Mouse (Mus musculus) forebrain, embryonic 14.5 days (tissue): Measurements from ENCODE around the gene Ccdc28b. TPM values are rescaled to one million over a fixed set of nuclear protein-coding genes. Genes with fewer than 3 reads are reported as not detected.

ENCODE experiments used
- ATAC-seq: fragments of 200-750 bp; cut with Nextera tagmentation; 2 replicates; pipeline ENCODE4 v1.8.0; 2017; ENCODE audit warnings: mild to moderate bottlenecking, moderate library complexity
- DNase-seq: peaks from one replicate; pipeline ENCODE4 v3.0.0-alpha.2; 2015; ENCODE audit warnings: low spot score
- H3K27ac ChIP-seq: fragments of 300-500 bp; sonication (generic); 2 replicates; pipeline ENCODE4 v1.5.1; 2014; ENCODE audit warnings: low read depth, mild to moderate bottlenecking, control low read depth, low read length, moderate library complexity
- H3K27me3 ChIP-seq: fragments of 300-500 bp; sonication (generic); replicated peaks from 2 replicates; pipeline ENCODE4 v1.6.1; 2014; ENCODE audit warnings: low read length, control low read depth, mixed read lengths; ENCODE audit not compliant: control insufficient read depth, insufficient read depth
- H3K36me3 ChIP-seq: fragments of 300-500 bp; sonication (generic); 2 replicates; pipeline ENCODE4 v1.6.1; 2014; ENCODE audit warnings: low read length, control low read depth; ENCODE audit not compliant: control insufficient read depth, insufficient read depth
- H3K4me1 ChIP-seq: fragments of 300-500 bp; sonication (generic); 2 replicates; pipeline ENCODE4 v1.6.1; 2014; ENCODE audit warnings: antibody characterized with exemption, low read length, control low read depth; ENCODE audit not compliant: control insufficient read depth, insufficient read depth
- H3K4me2 ChIP-seq: fragments of 300-500 bp; sonication (generic); 2 replicates; pipeline ENCODE4 v1.6.1; 2014; ENCODE audit warnings: mild to moderate bottlenecking, control low read depth, low read length
- H3K4me3 ChIP-seq: fragments of 300-500 bp; sonication (generic); 2 replicates; pipeline ENCODE4 v1.5.1; 2014; ENCODE audit warnings: low read depth, low read length, control low read depth
- H3K9ac ChIP-seq: fragments of 300-500 bp; sonication (generic); 2 replicates; pipeline ENCODE4 v1.6.1; 2014; ENCODE audit warnings: mild to moderate bottlenecking, low read length, control low read depth, moderate library complexity
- H3K9me3 ChIP-seq: fragments of 300-500 bp; sonication (generic); replicated peaks from 2 replicates; pipeline ENCODE4 v1.6.1; 2016; ENCODE audit warnings: low read length, control low read depth, mixed read lengths; ENCODE audit not compliant: control insufficient read depth
- WGBS: fragments of 180-500 bp; shearing (Covaris S2); extraction: QIAGEN DNeasy Blood & Tissue Kit; methylation state at CpG from one replicate; pipeline ENCODE4 v1.1.7; 2014; 5-methylcytosine and 5-hydroxymethylcytosine counted together
- polyA plus RNA-seq: library from polyadenylated mRNA; unstranded; fragments of >200 nt; fragmentation: Nextera tagmentation; extraction: Ambion mirVana; gene quantifications from 2 replicates; pipeline ENCODE4 v1.2.1, GENCODE M21; 2014

Ccdc28b gene
- polyA plus RNA-seq, 1 experiment from 2014 or later = 112 TPM

DNA sequence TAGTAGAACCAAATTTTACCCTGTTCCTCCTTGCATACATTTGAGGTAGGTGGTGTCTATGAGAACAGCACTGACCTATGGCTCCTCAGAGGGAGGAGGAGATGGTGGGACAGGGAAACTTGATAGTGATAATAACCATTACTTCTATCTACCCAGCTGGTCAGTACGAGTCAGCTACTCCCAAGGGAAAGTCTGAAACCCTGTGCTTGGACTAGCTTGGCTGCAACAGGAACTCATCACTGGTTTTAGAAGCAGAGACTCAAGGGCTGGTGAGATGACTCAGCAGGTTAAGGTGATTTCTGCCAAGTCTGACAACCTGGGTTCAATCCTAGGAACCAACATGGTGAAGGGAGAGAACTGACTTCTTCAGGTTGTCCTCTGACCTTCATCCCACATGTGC, 24.9 kb upstream of the Ccdc28b start:
- DNase-seq = no peak
- no peak overlapping the region for H3K4me2 ChIP-seq
- no peak for ATAC-seq
- no peaks in the 10 kb centered on the region for H3K4me1 ChIP-seq
- no peak overlapping the region for H3K9ac ChIP-seq
- no peak overlapping the region for H3K4me3 ChIP-seq
- H3K27me3 ChIP-seq = no peaks in the 10 kb centered on the region
- WGBS = 100% methylated on average over 1 of the region's 1 CpGs
- peaks cover 85% of the 10 kb centered on the region for H3K36me3 ChIP-seq
- H3K27ac ChIP-seq = no peak overlapping the region
- H3K9me3 ChIP-seq = no peaks in the 10 kb centered on the region

DNA sequence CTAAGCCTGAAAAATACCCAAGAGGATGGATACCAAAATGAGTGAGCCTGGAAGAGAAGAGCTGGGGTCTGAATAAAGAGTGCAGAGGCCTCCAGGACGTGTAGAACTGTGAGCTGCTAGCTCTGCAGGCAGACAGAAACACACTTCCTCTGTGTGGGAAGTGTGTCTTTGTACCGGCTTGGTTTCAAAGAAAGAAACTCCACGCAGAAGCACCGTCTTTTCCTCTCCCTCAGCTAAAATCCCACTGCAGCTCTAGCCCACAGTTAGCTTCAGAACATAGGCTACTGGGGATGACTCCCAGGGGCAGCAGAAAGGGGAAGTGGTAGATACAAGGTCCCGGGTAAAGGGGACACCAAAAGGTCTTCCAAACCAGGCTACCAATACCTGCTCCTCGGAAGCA, 21.5 kb upstream of the Ccdc28b start:
- Histone ChIP-seq H3K4me1 (peaks cover 6% of the 10 kb centered on the region; the same call in 1 of the 2 replicates), H3K9me3 (no peaks in the 10 kb centered on the region), H3K9ac (no peak overlapping the region), H3K36me3 (peaks cover 55% of the 10 kb centered on the region), H3K4me2 (no peak overlapping the region), H3K4me3 (no peak overlapping the region), H3K27ac (no peak overlapping the region), H3K27me3 (no peaks in the 10 kb centered on the region)
- DNase-seq (no peak), ATAC-seq (no peak)
- 90% methylated on average over 6 of the region's 6 CpGs for WGBS

DNA sequence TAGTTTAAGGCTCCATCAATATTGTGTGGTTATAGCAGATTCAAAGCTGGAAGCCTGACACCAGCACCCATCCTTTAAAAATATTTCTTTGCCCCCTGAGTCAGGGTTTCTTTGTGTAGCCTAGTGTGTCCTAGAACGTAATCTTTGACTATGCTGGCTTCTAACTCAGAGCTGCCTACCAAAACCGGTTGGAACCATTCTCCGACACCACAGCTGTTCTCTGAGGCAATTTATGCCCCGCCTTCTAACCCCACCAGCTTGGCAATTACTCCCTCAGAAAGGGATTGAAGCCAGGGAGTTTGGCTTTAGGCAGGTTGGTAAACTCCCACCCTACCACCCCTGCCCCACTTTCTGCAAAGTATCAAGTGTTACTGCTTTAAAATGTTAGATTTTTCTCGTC, 18.0 kb upstream of the Ccdc28b start:
- peak overlapping the region; percentile 50; the same call in 1 of the 2 replicates for H3K4me3 ChIP-seq
- H3K9ac ChIP-seq = 0 out of 2 replicates have a peak overlapping the region, but pooled peaks have one; percentile 25
- 35% methylated on average over 5 of the region's 5 CpGs for WGBS
- DNase-seq (peak; percentile 63), ATAC-seq (no peak)
- peaks cover 23% of the 10 kb centered on the region for H3K4me1 ChIP-seq
- peak overlapping the region; percentile 41 for H3K4me2 ChIP-seq
- no peaks in the 10 kb centered on the region for H3K27me3 ChIP-seq
- no peaks in the 10 kb centered on the region for H3K9me3 ChIP-seq
- H3K36me3 ChIP-seq = peaks cover 47% of the 10 kb centered on the region
- H3K27ac ChIP-seq = no peak overlapping the region

DNA sequence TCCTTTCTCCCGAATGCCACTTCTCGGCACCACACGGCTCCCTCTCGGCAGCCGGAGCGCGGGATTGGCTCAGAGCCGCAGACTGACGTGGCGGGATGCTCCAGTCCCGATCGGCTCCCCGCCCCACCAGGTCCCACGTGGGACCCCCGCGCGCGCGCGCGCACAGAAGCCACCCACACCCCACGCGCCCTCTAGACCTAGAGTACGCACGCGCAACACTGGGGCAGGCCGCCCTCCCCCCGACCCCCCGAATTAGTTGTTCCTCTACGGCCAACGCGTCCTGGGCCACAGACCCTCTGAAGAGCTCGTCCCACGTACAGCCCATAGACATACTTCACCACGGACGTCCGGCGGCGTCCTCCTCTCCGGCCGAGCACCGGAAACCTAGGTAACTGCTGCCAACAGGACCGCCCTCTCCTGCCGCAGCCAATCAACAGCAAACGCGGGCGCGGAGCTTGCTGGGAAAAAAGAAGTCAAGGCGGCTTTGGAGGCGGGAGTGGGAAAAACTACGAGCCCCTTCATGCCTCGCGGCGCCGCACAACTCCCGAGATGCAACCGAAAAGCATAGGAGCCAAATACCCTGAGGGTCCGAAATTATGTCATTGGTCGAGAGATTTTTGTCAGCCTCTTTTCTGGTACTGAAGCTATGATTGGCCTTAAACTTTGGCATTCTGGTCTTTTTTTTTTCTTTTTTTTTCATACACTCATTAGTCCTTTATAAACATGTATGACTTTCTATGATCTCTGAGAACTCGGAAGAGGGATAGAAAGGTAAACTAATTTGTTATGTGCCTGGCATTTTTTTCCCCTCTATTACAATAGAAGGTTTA, 17.1 kb upstream of the Ccdc28b start, which contains the start of gene Txlna:
Gene Txlna (minus strand): TSS at position 428 of the 830 bp plus-strand sequence.
- WGBS = under 1% methylated on average over 59 of the region's 60 CpGs
- Histone ChIP-seq H3K4me1 (peaks cover 23% of the 10 kb centered on the region), H3K4me2 (peak within 1 kb of the TSS; percentile 83), H3K4me3 (peak within 1 kb of the TSS; percentile 50), H3K36me3 (peaks cover 48% of the 10 kb centered on the region), H3K9me3 (no peaks in the 10 kb centered on the region), H3K27me3 (no peaks in the 10 kb centered on the region), H3K9ac (peak within 1 kb of the TSS; percentile 75), H3K27ac (peak within 1 kb of the TSS; percentile 90)
- peak; percentile 96 for ATAC-seq
- DNase-seq = peak; percentile 99

DNA sequence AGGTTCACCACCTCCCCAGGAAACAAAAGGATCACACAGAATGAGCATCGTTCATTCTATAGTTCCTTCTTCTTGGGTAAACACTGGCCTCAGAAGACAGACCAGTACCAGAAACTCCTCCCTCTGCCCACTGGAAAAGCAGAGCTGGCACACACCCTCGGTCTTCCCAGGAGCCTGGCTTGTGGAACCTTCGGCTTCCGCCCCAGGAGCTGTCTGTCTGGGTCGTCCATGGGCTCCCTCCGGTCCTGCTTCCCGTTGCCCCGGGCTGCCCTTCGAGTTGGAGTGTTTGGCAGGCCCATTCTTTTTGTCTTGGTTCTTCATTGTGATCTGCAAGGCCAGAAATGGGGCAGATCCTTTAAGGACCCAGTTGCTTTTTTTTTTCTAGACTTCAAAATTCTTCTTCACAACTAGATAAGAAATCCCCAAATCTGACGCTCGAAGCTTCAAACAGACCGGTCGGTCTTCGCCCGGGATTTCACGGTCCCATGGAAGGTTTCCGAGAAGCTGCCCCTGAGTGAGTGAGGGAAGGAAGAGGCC, 16.4 kb upstream of the Ccdc28b start:
- no peaks in the 10 kb centered on the region for H3K27me3 ChIP-seq
- DNase-seq (peak; percentile 25), ATAC-seq (no peak)
- H3K9me3 ChIP-seq = no peaks in the 10 kb centered on the region
- peak overlapping the region; percentile 50 for H3K4me3 ChIP-seq
- H3K4me1 ChIP-seq = peaks cover 23% of the 10 kb centered on the region
- WGBS = 3% methylated on average over 17 of the region's 17 CpGs
- H3K9ac ChIP-seq = peak overlapping the region; percentile 75
- H3K36me3 ChIP-seq = peaks cover 48% of the 10 kb centered on the region
- H3K27ac ChIP-seq = peak overlapping the region; percentile 90
- peak overlapping the region; percentile 83 for H3K4me2 ChIP-seq

DNA sequence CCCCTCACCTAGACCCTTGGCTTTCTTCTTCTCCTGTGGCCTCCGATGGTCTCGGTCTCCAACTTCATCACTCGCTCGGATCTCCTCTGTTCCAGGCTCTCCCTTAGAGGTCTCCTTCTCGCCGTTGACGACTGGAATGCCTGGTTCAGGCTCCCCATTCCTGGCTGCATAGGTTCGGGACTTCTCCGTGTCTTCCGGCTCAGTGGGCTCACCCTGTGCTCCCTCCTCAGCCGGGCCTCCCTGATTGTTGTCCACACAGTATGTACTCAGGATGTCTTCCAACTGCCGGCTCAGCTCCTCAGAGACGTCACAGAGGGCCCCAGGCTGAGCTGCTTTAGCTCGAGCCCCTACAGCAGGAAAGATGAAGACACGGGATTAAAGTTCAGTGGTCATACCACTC, 15.5 kb upstream of the Ccdc28b start:
- DNase-seq (no peak), ATAC-seq (no peak)
- Histone ChIP-seq H3K4me2 (peak overlapping the region; percentile 83), H3K4me1 (peaks cover 23% of the 10 kb centered on the region), H3K36me3 (peaks cover 50% of the 10 kb centered on the region), H3K9me3 (no peaks in the 10 kb centered on the region), H3K27me3 (no peaks in the 10 kb centered on the region), H3K27ac (no peak overlapping the region), H3K4me3 (peak overlapping the region; percentile 50), H3K9ac (peak overlapping the region; percentile 75; the same call in 1 of the 2 replicates)
- 81% methylated on average over 15 of the region's 15 CpGs for WGBS

DNA sequence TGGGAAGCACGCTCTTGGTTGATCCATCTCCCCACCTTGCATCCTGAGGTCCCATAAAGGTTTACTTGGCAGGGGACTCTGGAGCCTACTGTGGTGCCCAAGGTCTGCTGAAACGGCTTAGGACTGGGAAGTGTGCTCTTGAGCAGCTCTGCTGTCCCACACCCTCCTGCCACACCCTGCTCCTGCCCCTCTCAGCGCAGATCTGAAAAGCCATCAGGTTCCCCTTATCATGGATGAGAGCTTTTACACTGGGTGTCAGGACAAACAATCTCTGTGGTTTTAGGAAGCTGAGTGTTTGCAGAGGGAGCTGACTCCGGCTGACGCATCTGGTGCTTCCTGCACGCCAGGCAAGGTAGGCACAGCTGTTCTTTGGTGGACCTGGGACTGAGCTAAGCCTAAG, 10.1 kb upstream of the Ccdc28b start:
- DNase-seq (no peak), ATAC-seq (no peak)
- 97% methylated on average over 6 of the region's 6 CpGs for WGBS
- Histone ChIP-seq H3K4me2 (no peak overlapping the region), H3K27ac (no peak overlapping the region), H3K4me1 (peaks cover 7% of the 10 kb centered on the region), H3K27me3 (no peaks in the 10 kb centered on the region), H3K9me3 (no peaks in the 10 kb centered on the region), H3K36me3 (peaks cover 96% of the 10 kb centered on the region), H3K9ac (no peak overlapping the region), H3K4me3 (no peak overlapping the region)

DNA sequence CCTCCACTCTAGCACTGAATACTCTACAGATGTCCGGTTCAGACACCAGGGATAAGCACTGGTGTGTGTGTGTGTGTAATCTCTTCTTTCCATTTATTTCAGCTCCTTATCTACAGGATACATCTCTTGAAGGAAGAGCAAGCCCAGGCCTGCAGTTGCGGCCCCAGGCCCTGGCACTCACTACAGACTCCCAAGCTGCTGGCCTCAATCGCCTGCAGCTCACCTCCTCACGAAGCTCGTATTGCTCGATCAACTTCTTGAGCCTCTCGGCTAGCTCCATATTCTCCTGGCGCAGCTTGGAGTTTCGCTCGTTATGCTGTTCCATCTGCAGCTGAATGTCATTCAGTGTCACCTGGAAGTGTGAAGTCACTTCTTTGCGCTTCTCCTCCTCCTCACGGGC, 8.1 kb upstream of the Ccdc28b start:
- H3K27ac ChIP-seq = no peak overlapping the region
- no peak overlapping the region for H3K4me2 ChIP-seq
- no peak for ATAC-seq
- no peaks in the 10 kb centered on the region for H3K9me3 ChIP-seq
- H3K4me1 ChIP-seq = no peaks in the 10 kb centered on the region
- no peak overlapping the region for H3K4me3 ChIP-seq
- no peak for DNase-seq
- no peaks in the 10 kb centered on the region for H3K27me3 ChIP-seq
- H3K9ac ChIP-seq = no peak overlapping the region
- H3K36me3 ChIP-seq = peaks cover 98% of the 10 kb centered on the region
- 88% methylated on average over 12 of the region's 12 CpGs for WGBS

DNA sequence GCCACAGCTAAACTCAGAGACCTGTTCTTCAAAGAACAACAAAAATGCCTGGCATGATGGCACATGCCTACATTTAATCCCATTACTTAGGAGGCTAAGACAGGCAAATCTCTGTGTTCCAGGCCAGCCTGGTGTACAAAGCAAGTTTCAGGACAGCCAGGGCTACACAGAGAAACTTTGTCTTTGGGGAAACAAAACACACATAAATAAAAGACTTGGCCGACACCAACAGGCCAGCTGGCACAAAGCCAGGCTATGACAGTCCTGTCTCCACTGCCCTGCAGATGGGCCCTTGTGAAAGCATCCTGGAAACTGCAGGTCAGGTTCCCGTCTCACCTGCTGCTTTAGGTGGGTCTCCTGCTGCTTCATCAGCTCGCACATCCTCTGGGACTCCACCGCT, 7.2 kb upstream of the Ccdc28b start:
- H3K4me2 ChIP-seq = no peak overlapping the region
- H3K4me3 ChIP-seq = no peak overlapping the region
- H3K4me1 ChIP-seq = no peaks in the 10 kb centered on the region
- H3K27me3 ChIP-seq = no peaks in the 10 kb centered on the region
- H3K9me3 ChIP-seq = no peaks in the 10 kb centered on the region
- H3K36me3 ChIP-seq = peaks cover 98% of the 10 kb centered on the region
- DNase-seq = no peak
- no peak overlapping the region for H3K9ac ChIP-seq
- no peak overlapping the region for H3K27ac ChIP-seq
- ATAC-seq = no peak
- 59% methylated on average over 4 of the region's 4 CpGs for whole genome bisulfite sequencing
